Mouse (Mus musculus) urinary bladder, postnatal 36 days (tissue): Measurements from ENCODE around the gene Ager.

Source experiments
- DNase-seq, 2 experiments: peaks; one replicate each; pipeline ENCODE4 v3.0.0; 2022; ENCODE audit warnings: low spot score in 2 of 2, mixed read lengths in 1 of 2

The Ager gene

DNA sequence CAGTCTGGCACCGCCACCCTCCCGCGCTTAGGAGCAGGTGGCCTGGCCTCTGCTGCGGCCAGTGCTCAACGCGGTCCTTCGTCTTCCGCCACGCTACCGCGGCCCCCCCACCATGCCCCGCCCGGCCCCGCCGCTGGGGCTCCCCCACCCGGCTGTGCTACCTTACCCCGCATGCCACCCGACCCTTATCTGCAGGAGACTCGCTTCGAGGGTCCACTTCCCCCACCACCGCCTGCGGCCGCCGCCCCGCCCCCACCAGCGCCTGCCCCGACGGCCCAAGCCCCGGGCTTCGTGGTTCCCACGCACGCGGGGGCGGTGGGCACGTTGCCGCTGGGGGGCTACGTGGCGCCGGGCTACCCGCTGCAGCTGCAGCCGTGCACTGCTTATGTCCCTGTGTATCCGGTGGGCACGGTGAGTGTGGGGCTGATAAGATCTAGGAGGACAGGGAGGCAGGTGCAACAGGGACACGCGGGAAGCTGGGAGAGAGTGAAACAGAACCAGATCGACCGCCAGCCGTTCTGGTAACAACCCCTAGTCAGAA, 33.2 kb downstream of the Ager start:
- no peak for DNase-seq

DNA sequence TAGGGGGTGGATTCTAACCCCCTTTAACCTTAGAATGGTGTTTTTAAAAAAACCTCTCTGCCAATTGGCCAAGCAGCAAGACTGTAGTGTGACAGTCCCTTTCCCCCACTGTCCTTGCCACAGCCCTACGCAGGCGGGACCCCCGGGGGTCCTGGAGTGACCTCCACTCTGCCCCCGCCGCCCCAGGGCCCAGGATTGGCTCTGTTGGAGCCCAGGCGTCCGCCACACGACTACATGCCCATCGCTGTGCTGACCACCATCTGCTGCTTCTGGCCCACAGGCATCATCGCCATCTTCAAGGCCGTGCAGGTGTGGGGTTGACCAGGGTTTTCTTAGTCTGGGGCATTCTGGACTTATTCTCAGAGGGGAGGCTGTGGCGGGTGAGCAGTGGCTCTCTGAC, 34.0 kb downstream of the Ager start:
- DNase-seq = no peak

GRCm38 (mm10) chr17:34632261-34632691, 34.6 kb downstream of the Ager start:
- DNase-seq = peak; percentile 79 to 87

DNA sequence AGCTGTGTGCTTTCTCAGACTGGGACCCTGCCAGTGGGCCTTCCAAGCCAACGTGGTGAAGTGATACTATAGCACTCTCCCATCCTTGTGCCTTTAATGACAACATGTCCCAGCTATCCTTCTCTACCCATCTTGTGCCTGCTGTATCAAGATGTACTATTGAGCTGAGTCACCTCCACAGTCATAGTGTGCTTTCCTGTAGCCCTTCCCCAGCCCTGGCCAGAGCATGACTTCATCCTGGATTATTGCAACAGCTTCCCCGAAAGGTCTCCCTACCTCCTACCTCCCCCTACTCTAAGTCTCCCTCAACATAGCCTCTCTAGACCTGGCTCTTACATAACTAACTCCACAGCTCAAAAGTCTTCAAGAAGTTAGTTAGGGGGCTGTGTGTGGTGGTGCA, 38.0 kb downstream of the Ager start:
- no peak for DNase-seq

DNA sequence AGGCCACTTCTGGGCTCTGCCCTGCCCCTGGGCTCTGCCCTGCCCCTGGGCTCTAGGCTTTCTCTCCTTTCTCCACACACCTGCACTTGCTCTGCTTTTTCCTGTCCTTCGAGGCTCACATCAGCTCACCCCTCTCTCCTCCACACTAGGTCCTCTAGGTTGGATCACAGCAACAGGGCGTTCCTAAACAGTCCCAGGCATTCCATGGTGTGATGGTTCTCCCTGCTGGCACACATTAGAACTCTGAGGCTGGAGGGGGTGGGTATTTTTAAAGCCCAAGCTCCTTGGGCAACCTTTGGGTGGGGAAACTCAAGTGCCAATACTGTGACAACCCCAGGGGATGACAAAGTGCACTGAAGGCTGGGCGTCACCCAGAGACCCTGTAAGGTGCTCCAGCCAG, 39.8 kb downstream of the Ager start:
- no peak for DNase-seq

- DNase-seq = no peak
Observed at GRCm38 (mm10) chr17:34639461-34640255, 42.0 kb downstream of the Ager start.

DNA sequence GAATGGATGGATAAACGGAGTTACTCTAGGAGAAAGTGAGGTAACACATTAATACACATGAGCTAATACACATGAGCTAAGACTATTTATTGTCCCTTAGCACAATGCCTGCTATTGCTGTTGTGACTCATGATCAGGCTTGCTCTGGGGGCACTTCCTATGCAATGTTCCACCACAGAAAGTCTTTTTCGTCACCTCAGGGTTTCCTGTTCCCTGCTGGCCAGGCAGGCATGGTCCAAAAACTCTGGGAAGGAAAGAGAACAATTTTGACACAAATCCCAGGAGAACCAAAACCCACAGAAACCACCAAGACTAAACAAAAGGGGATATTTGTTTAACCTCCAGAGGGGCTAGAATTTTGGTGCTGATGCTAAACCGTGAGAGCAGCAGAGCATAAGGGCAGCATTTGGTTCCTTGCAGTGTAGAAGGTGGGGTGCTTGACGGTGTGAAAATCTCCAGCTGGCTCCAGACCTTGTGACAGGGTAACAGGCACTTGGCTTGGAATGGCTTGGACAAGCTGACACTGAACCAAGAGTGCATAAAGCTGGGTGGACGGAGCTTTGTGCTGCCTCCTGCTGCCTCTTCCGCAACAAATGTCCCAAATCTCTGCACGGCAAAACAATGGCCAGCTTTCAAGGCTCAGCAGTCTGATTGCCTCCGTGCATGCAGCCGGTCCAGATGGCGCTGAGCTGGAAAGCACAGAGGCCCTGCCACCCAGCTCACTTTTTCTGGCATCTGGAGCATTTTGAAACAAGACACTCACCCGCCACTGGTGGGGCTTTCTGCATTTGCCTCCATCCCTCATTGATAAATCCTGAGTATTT, 43.3 kb downstream of the Ager start:
- DNase-seq = peak in 1 of 2 experiments; percentile 52

DNA sequence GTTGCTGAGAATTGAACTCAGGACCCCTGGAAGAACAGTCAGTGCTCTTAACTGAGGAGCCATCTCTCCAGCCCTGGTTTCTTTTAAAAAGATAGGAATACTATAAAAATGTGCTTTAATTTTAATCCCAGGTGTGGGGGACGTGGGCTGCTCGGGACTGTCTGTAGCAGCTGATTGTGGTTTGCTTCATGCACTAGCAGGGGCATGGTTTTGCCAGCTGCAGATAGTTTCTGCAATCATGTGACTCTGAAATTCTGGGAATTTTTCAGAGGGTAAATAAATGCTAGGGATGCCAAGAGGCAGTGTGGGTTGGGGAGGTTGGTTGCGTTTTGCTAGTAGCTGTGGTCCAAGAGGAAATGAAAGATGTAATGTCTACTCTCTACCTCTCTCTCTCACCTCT, 44.3 kb downstream of the Ager start:
- no peak for DNase-seq

DNA sequence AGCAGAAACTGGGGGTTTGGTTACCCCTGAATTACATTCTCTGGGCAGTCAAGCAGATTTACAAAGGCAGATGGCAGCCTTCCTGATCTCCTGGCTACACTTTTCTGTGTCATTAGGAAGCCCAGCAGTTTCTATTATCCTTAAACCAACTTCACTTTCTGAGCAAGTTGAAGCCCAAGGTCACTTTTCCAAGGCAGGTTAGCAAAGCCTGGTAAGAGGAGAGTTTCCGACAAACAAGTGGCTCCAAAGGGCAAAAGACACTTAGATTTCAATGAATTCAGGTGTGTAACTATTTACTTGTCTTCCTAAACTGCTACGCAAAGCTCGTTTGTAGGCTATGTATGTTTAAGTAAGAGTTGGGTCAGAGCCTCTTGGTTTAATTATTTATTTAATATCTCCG, 45.7 kb downstream of the Ager start:
- DNase-seq = no peak

DNA sequence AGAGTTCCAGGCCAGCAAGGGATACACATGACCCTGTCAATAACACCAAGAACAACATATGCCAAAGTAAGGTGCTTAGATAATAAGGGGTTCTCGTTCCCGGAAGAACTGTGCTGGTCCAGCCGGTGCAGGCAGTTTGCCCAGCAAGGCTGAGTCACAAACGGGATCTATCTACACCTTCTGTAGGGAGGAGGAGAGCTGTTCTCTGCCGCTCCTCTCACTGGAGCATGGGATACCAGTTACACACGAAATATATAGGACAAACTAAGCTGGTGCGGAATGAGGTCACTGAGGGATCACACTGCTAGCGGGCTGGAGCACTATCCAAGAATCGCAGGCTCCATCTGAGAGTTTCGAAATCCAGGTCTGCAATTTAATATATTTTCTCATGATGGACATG, 46.3 kb downstream of the Ager start:
- peak in 1 of 2 experiments; percentile 52 for DNase-seq

GRCm38 (mm10) chr17:34644608-34645007, 46.9 kb downstream of the Ager start, which contains the start of gene Fkbpl:
TSS of gene Fkbpl (plus strand) at chr17:34644764.
- peak; percentile 95 to 96 for DNase-seq

DNA sequence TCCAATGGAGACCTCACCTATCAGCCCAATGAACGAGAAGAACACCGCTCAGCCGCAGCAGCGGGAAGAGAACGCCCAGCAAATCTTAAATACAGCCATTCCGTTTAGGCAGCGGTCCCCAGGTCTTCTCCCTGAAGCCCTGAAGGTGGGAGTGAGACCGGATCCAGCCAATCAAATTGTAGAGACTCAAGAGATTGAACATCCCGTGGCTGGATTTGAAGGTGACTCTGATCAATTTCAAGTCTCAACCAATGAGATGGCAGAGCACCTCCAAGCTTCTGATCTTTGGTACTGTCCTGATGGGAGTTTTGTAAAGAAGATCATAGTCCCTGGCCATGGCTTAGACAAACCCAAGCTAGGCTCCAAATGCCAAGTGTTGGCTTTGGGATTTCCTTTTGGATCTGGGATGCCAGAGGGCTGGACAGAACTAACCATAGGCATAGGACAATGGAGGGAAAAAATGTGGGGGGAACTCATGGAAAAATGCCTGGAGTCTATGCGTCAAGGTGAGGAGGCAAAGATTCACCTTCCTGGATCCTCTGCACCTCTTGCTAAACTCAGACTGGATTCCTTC, 47.7 kb downstream of the Ager start:
- DNase-seq = no peak

DNA sequence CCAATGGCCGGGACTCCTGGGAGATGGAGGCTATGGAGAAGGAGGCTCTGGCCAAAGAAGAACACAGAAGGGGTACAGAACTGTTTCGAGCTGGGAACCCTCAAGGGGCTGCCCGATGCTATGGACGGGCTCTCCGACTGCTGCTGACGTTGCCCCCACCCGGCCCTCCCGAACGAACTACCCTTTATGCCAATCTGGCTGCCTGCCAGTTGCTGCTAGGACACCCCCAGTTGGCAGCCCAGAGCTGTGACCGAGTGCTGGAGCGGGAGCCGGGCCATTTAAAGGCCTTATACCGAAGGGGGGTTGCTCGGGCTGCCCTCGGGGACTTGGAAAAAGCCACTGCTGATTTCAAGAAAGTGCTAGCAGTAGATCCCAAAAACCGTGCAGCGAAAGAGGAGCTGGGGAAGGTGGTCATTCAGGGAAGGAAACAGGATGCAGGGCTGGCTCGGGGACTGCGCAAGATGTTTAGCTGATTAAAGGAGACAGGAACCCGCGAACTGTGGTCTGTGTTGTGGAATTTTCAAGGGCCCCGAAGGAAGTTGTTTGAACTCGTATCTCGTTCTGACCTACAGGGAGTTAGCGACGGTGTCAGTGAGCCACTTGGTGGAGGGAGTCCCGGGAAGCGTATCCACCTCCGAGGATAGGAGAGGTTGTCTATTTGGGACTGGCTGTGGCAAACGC, 48.3 kb downstream of the Ager start:
- no peak for DNase-seq

GRCm38 (mm10) chr17:34646906-34647787, 49.5 kb downstream of the Ager start, which contains the start of gene Atf6b:
TSS of gene Atf6b (plus strand) at chr17:34647146.
- DNase-seq = peak; percentile 84 to 96

GRCm38 (mm10) chr17:34648141-34648890, 50.7 kb downstream of the Ager start:
- no peak for DNase-seq

DNA sequence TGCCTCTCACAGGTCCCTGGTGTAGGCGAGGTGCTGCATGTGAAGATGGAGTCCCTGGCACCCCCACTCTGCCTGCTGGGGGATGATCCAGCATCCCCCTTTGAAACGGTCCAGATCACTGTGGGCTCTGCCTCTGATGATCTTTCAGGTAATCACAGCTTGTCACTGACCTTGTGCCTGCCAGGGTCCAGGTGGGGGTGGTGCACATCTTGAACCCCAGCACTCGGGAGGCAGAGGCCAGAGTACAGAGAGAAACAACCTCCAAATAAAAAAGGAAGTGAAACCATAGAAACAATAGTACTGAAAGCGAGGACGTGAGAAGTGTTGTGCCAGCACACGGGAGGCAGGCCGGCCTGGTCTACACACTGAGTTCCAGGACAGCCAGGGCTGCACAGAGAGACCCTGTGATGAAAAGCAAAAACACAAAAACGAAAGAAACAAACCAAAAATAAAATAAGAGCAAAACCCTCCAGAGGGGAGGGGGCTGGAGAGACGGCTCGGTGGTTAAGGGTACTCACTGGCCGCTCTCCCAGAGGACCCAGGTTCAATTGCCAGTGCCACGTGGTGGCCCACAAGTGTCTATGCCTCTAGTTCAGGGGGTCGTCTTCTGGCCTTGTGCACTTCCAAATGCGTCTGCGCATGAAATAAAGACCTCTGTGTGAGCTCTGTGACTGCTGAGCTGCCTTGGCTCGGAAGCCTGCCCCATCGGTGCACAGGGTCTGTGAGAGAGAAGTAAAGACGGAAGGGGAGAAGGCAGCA, 51.6 kb downstream of the Ager start:
- no peak for DNase-seq
